Mouse (Mus musculus) CH12.LX (cell line): ENCODE measurements around the gene Cep170b. TPM values are rescaled to one million over a fixed set of nuclear protein-coding genes. Genes with fewer than 3 reads are reported as not detected.

ENCODE experiments used
- DNase-seq: peaks from one replicate; pipeline ENCODE4 v3.0.0-alpha.2; 2013; ENCODE audit errors: extremely low read depth
- H3K27ac ChIP-seq: 2 replicates; pipeline ENCODE4 v1.5.1; 2012; ENCODE audit warnings: low read depth, mild to moderate bottlenecking, control low read depth, moderate library complexity; ENCODE audit not compliant: insufficient read depth
- H3K27me3 ChIP-seq: replicated peaks from 2 replicates; pipeline ENCODE3; 2012; ENCODE audit warnings: inconsistent platforms
- H3K36me3 ChIP-seq, 2 experiments: replicated peaks in 1 of 2; 2 replicates each; pipeline versions ENCODE3 to v1.6.1; 2012; ENCODE audit warnings: inconsistent platforms in 1 of 2, low read length in 1 of 2, mild to moderate bottlenecking in 1 of 2, mixed read lengths in 1 of 2, moderate library complexity in 1 of 2; ENCODE audit not compliant: control insufficient read depth in 1 of 2, insufficient read depth in 1 of 2
- H3K4me1 ChIP-seq, 2 experiments: 2 replicates each; pipeline ENCODE4 v1.6.1; 2012; ENCODE audit warnings: inconsistent platforms in 1 of 2, moderate library complexity in 1 of 2; ENCODE audit not compliant: insufficient read depth in 2 of 2, control insufficient read depth in 1 of 2
- H3K4me2 ChIP-seq: 2 replicates; pipeline ENCODE4 v1.6.1; 2012; ENCODE audit warnings: low read depth, mild to moderate bottlenecking, control low read depth; ENCODE audit not compliant: poor library complexity, insufficient read depth, severe bottlenecking
- H3K4me3 ChIP-seq, 3 experiments: fragments of 150-350 bp in 1 of 3; sonication (generic) in 1 of 3; replicated peaks in 1 of 3; 2 replicates each; pipeline versions ENCODE3 to v1.5.1; 2011 to 2012; ENCODE audit warnings: low read depth in 2 of 3, low read length in 2 of 3, mild to moderate bottlenecking in 2 of 3, moderate library complexity in 2 of 3, control low read depth in 1 of 3, improper control_type of control experiment in 1 of 3, inconsistent platforms in 1 of 3, mixed read lengths in 1 of 3; ENCODE audit not compliant: poor library complexity in 1 of 3
- H3K79me2 ChIP-seq: replicated peaks from 2 replicates; pipeline ENCODE4 v1.6.1; 2012; ENCODE audit warnings: mild to moderate bottlenecking, moderate library complexity; ENCODE audit not compliant: control insufficient read depth, poor library complexity, insufficient read depth, severe bottlenecking; ENCODE audit errors: extremely low read depth
- H3K9ac ChIP-seq: 2 replicates; pipeline ENCODE4 v1.6.1; 2012; ENCODE audit warnings: low read depth, mild to moderate bottlenecking, control low read depth, moderate library complexity; ENCODE audit not compliant: insufficient read depth
- H3K9me3 ChIP-seq: replicated peaks from 2 replicates; pipeline ENCODE3; 2012; ENCODE audit warnings: low read length, inconsistent platforms, mixed read lengths
- BHLHE40 ChIP-seq: IDR thresholded peaks from 2 replicates; pipeline ENCODE4 v1.6.1; 2011; ENCODE audit warnings: mild to moderate bottlenecking, low read depth, low read length, improper control_type of control experiment
- ELF1 ChIP-seq: IDR thresholded peaks from 2 replicates; pipeline ENCODE4 v1.6.1; 2014; ENCODE audit warnings: low read depth, mild to moderate bottlenecking, inconsistent platforms, low read length, improper control_type of control experiment
- JUND ChIP-seq: conservative IDR thresholded peaks from 2 replicates; pipeline ENCODE4 v1.6.1; 2011; ENCODE audit warnings: low read depth, low read length, improper control_type of control experiment
- KAT2A ChIP-seq: IDR thresholded peaks from 2 replicates; pipeline ENCODE4 v1.6.1; 2012; ENCODE audit warnings: low read length, improper control_type of control experiment, inconsistent platforms; ENCODE audit not compliant: insufficient replicate concordance
- MAX ChIP-seq: IDR thresholded peaks from 2 replicates; pipeline ENCODE4 v1.6.1; 2011; ENCODE audit warnings: low read length, improper control_type of control experiment
- MAZ ChIP-seq: IDR thresholded peaks from 2 replicates; pipeline ENCODE4 v1.6.1; 2012; ENCODE audit warnings: low read depth, mild to moderate bottlenecking, inconsistent platforms, low read length, improper control_type of control experiment, moderate library complexity
- MEF2A ChIP-seq: IDR thresholded peaks from 2 replicates; pipeline ENCODE4 v1.6.1; 2014; ENCODE audit warnings: low read depth, mild to moderate bottlenecking, inconsistent platforms, low read length, improper control_type of control experiment, borderline replicate concordance
- MXI1 ChIP-seq: IDR thresholded peaks from 2 replicates; pipeline ENCODE4 v1.6.1; 2011; ENCODE audit warnings: mild to moderate bottlenecking, low read depth, low read length, improper control_type of control experiment
- NRF1 ChIP-seq: IDR thresholded peaks from 2 replicates; pipeline ENCODE4 v1.6.1; 2014; ENCODE audit warnings: low read depth, mild to moderate bottlenecking, inconsistent platforms, low read length, improper control_type of control experiment, moderate library complexity
- PAX5 ChIP-seq: IDR thresholded peaks from 2 replicates; pipeline ENCODE4 v1.6.1; 2012; ENCODE audit warnings: low read length, inconsistent platforms, mixed read lengths
- POLR2A ChIP-seq: IDR thresholded peaks from 2 replicates; pipeline ENCODE4 v1.6.1; 2011; ENCODE audit warnings: low read depth, mild to moderate bottlenecking, improper control_type of control experiment, low read length
- POLR2AphosphoS2 ChIP-seq: IDR thresholded peaks from 2 replicates; pipeline ENCODE4 v1.6.1; 2011; ENCODE audit warnings: low read depth, low read length, improper control_type of control experiment
- RAD21 ChIP-seq: IDR thresholded peaks from 2 replicates; pipeline ENCODE4 v1.6.1; 2011; ENCODE audit warnings: low read depth, mild to moderate bottlenecking, low read length, improper control_type of control experiment, moderate library complexity
- SMC3 ChIP-seq: IDR thresholded peaks from 2 replicates; pipeline ENCODE4 v1.6.1; 2011; ENCODE audit warnings: low read depth, low read length, improper control_type of control experiment
- TCF12 ChIP-seq: IDR thresholded peaks from 2 replicates; pipeline ENCODE4 v1.6.1; 2014; ENCODE audit warnings: low read depth, mild to moderate bottlenecking, inconsistent platforms, low read length, improper control_type of control experiment
- USF1 ChIP-seq: IDR thresholded peaks from 2 replicates; pipeline ENCODE4 v1.6.1; 2014; ENCODE audit warnings: low read depth, mild to moderate bottlenecking, inconsistent platforms, low read length, improper control_type of control experiment
- ZMIZ1 ChIP-seq: IDR thresholded peaks from 2 replicates; pipeline ENCODE4 v1.6.1; 2012; ENCODE audit warnings: low read depth, mild to moderate bottlenecking, inconsistent platforms, low read length, improper control_type of control experiment
- ZNF384 ChIP-seq: IDR thresholded peaks from 2 replicates; pipeline ENCODE4 v1.6.1; 2012; ENCODE audit warnings: low read depth, low read length, improper control_type of control experiment, inconsistent platforms
- dilution Hi-C: fragments of 300-500 bp; cut with MboI; formaldehyde crosslinking; loops from 2 replicates; pipeline ENCODE4 v1.14.3; 2020; ENCODE audit warnings: low sequenced_read_pairs; ENCODE audit not compliant: extremely low pct_unique_long_range_greater_than_20kb, extremely low pct_ligation_motif_present
- in situ Hi-C: fragments of 300-500 bp; cut with MboI; formaldehyde crosslinking; loops from 3 replicates; pipeline ENCODE4 v1.14.3; 2019; ENCODE audit warnings: low sequenced_read_pairs, low pct_ligation_motif_present, low pct_unique_long_range_greater_than_20kb, mixed read lengths
- polyA plus RNA-seq: library from polyadenylated mRNA; unstranded; fragments of >175 nt; gene quantifications from 2 replicates; pipeline ENCODE4 v1.2.1, GENCODE M21; 2012; ENCODE audit warnings: low read depth; ENCODE audit not compliant: insufficient read length
- total RNA-seq, 2 experiments: library from RNA; depleted of rRNA; stranded (reverse); fragments of 300-350 nt in 1 of 2; fragments of >200 nt in 1 of 2; gene quantifications; 2 replicates each; pipeline ENCODE4 v1.2.3; 2012 to 2014

The Cep170b gene
- total RNA-seq (2012; rRNA removed), result 30.6 and 39.1 TPM in 2 replicates
- 44.4 and 48.1 TPM in 2 replicates for total RNA-seq (2014; rRNA removed)
- polyA plus RNA-seq, result 44.4 and 63.1 TPM in 2 replicates

DNA sequence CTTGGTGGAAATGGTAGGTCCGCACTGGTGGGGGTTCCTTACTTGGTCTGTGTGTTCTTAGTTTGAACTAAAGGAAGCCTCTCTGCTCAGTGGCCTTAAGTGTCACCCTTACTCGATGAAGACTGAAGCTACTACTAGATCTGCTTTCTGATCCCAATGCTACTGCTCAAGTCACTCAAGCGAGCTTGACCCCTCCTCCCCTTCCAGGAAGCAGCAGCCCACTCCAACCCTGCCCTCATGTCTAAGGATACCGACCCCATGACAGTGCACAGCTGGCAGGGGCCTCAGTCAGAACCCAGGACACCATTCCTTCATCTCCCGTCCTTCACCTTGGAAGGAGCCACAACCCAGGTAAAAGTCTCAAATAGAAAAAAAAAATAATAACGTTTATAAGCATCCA, at the start of gene Cep170b:
TSS of gene Cep170b (plus strand) at position 240 of the 400 bp plus-strand sequence.
- Histone ChIP-seq H3K4me1 (peaks cover 11 to 20% of the 10 kb centered on the region in 2 experiments), H3K79me2 (no peaks in the 10 kb centered on the region), H3K27ac (no peak within 1 kb of the TSS), H3K4me3 (no peak within 1 kb of the TSS), H3K27me3 (peaks cover 42% of the 10 kb centered on the region), H3K9me3 (no peaks in the 10 kb centered on the region), H3K4me2 (no peak within 1 kb of the TSS), H3K9ac (no peak within 1 kb of the TSS), H3K36me3 (no peaks in the 10 kb centered on the region)
- dilution Hi-C loops (no loop called here), in situ Hi-C loops (no loop called here)
- TF ChIP-seq MAX (no peak), ZNF384 (no peak), PAX5 (no peak), ZMIZ1 (no peak), KAT2A (no peak), JUND (no peak), POLR2AphosphoS2 (no peak)
- DNase-seq, result no peak

- no peak for TF ChIP-seq KAT2A
- no peak for TF ChIP-seq MAX
- no peak for TF ChIP-seq ELF1
- no peak for TF ChIP-seq ZMIZ1
- TF ChIP-seq MEF2A, result no peak
- TF ChIP-seq BHLHE40, result no peak
- TF ChIP-seq MXI1, result no peak
- TF ChIP-seq JUND, result no peak
- no peak for TF ChIP-seq MAZ
- TF ChIP-seq NRF1, result no peak
- no peak for TF ChIP-seq TCF12
- TF ChIP-seq RAD21, result no peak
- TF ChIP-seq USF1, result no peak
- TF ChIP-seq SMC3, result no peak
- TF ChIP-seq POLR2A, result no peak
- no peak for DNase-seq
- no peaks in the 10 kb centered on the region for H3K9me3 ChIP-seq
- in situ Hi-C loops (no loop called here), dilution Hi-C loops (no loop called here)
- H3K4me1 ChIP-seq, result peaks cover 17 to 65% of the 10 kb centered on the region in 2 experiments
- no peak overlapping the region for H3K9ac ChIP-seq
- peaks cover 55 to 65% of the 10 kb centered on the region in 2 experiments for H3K36me3 ChIP-seq
- no peak overlapping the region for H3K4me2 ChIP-seq
- peaks cover under 1% of the 10 kb centered on the region for H3K27me3 ChIP-seq
- H3K4me3 ChIP-seq, result no peak overlapping the region
- H3K27ac ChIP-seq, result no peak overlapping the region
- H3K79me2 ChIP-seq, result peaks cover 28% of the 10 kb centered on the region
These were observed 49.4 kb upstream of the Cep170b start for GRCm38 (mm10) chr12:112670718-112671393.
